Mouse (Mus musculus) embryo, embryonic 11 days (tissue): ENCODE data around the gene Irx4.

Experiments
- DNase-seq: peaks from one replicate; pipeline ENCODE4 v3.0.0-alpha.2; 2015

Gene Irx4

GRCm38 (mm10) chr13:73270451-73271081 is 10.3 kb downstream of the Irx4 start:
- peak; percentile 42 for DNase-seq

- peak; percentile 57 for DNase-seq
Measured at GRCm38 (mm10) chr13:73271336-73272242, 11.3 kb downstream of the Irx4 start.

GRCm38 (mm10) chr13:73272794-73273282 is 12.6 kb downstream of the Irx4 start:
- DNase-seq = no peak

- no peak for DNase-seq
Measured at GRCm38 (mm10) chr13:73273536-73273935, 13.3 kb downstream of the Irx4 start.

- DNase-seq = no peak
Measured at GRCm38 (mm10) chr13:73277361-73277760, 17.1 kb downstream of the Irx4 start.

- no peak for DNase-seq
Measured at GRCm38 (mm10) chr13:73277797-73278196, 17.5 kb downstream of the Irx4 start.

GRCm38 (mm10) chr13:73279196-73279595 is 18.9 kb downstream of the Irx4 start:
- no peak for DNase-seq

GRCm38 (mm10) chr13:73282407-73282806 is 22.1 kb downstream of the Irx4 start:
- no peak for DNase-seq

GRCm38 (mm10) chr13:73283534-73283933 is 23.3 kb downstream of the Irx4 start:
- no peak for DNase-seq

GRCm38 (mm10) chr13:73290206-73290605 is 29.9 kb downstream of the Irx4 start:
- DNase-seq = no peak

- DNase-seq = no peak
Measured at GRCm38 (mm10) chr13:73291102-73291501, 30.8 kb downstream of the Irx4 start.

GRCm38 (mm10) chr13:73298717-73299116 is 38.4 kb downstream of the Irx4 start:
- DNase-seq = no peak

GRCm38 (mm10) chr13:73299322-73299721 is 39.0 kb downstream of the Irx4 start:
- DNase-seq = no peak

- DNase-seq = peak; percentile 9
Measured at GRCm38 (mm10) chr13:73304729-73305128, 44.5 kb downstream of the Irx4 start.

GRCm38 (mm10) chr13:73305398-73306084 is 45.3 kb downstream of the Irx4 start:
- DNase-seq = peak; percentile 29

- no peak for DNase-seq
Measured at GRCm38 (mm10) chr13:73306085-73306410, 45.8 kb downstream of the Irx4 start.

- DNase-seq = no peak
Measured at GRCm38 (mm10) chr13:73306430-73306829, 46.2 kb downstream of the Irx4 start.

GRCm38 (mm10) chr13:73310183-73310929 is 50.1 kb downstream of the Irx4 start:
- DNase-seq = peak; percentile 78
